In the genomic region with DNA sequence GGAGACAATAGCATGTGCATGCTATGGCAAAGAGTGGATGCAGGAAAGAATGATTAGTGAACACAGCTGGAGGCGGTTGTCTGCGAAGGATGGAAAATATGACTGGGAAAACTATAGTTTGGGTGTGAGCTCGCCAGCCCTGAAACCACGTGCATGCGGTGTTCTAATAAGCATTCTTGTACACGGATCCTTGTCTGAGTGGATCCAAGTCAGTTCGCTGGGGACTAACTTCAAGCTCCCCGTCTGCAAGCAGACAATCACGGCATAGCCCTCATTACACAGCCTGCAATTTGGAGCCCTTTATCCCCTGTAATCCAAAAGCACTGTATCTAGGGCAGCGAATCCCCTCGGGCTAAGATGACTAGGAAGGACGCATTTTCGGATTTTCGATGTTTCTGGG, we compare ENCODE assay signal across 15 mouse cellular contexts.
DNase-seq lines count a peak whose midpoint lies in the region; ATAC-seq and TF ChIP-seq lines count a peak whose summit lies in the region.
"Had no signal": no experiment of that assay in that cellular context is flagged by ENCODE, and none has a peak within 500 bp of the region (broad histone marks: within the 10 kb centered on the region; RNA-seq: fewer than 3 reads in every experiment).

No protein-coding gene starts in this region.

- no peaks in the 10 kb centered on the region for H3K9me3 ChIP-seq in limb, embryonic 10.5 days (replicated peaks)
- no peaks in the 10 kb centered on the region for H3K9me3 ChIP-seq in intestine, embryonic 15.5 days
- H3K9me3 ChIP-seq: liver, embryonic 12.5 days; stomach, embryonic 15.5 days had no signal

- TF ChIP-seq POLR2A in brain, embryonic 14.5 days (IDR thresholded peaks at IDR 0.05; ENCODE audit: borderline replicate concordance, extremely low read depth, insufficient read depth, insufficient read length, poor library complexity, severe bottlenecking): no peak

- no peaks in the 10 kb centered on the region for H3K27me3 ChIP-seq in limb, embryonic 10.5 days (ENCODE audit: low read depth, poor library complexity, severe bottlenecking)
- no peaks in the 10 kb centered on the region for H3K27me3 ChIP-seq in intestine, embryonic 15.5 days (replicated peaks)
- H3K27me3 ChIP-seq: liver, embryonic 12.5 days; stomach, embryonic 15.5 days had no signal

- no peak overlapping the region for H3K9ac ChIP-seq in intestine, embryonic 15.5 days
- H3K9ac ChIP-seq: liver, embryonic 12.5 days; stomach, embryonic 15.5 days had no signal

- no peak for ATAC-seq in intestine, embryonic 15.5 days
- ATAC-seq: liver, embryonic 12.5 days; lung, postnatal 0 days had no signal

- DNase-seq in gastrocnemius, adult 2 months: no peak
- DNase-seq in gastrocnemius, postnatal 36 days: no peak
- peak; percentile 47 for DNase-seq in brain, embryonic 14.5 days (ENCODE audit: low read depth)
- DNase-seq in limb, embryonic 10.5 days (ENCODE audit: low spot score): no peak
- peak; percentile 45 for DNase-seq in retina, adult 2 months (ENCODE audit: low read depth, low spot score)
- DNase-seq in yolk sac, embryonic 10.5 days (ENCODE audit: low spot score): no peak
- DNase-seq in left cerebral cortex, postnatal 25 days (ENCODE audit: low spot score in 2 of 2): no peak
- DNase-seq: adrenal gland, adult 8-10 months; cerebellum, postnatal 36 days had no signal

- peaks cover 38% of the 10 kb centered on the region for H3K4me1 ChIP-seq in limb, embryonic 10.5 days
- no peaks in the 10 kb centered on the region for H3K4me1 ChIP-seq in intestine, embryonic 15.5 days (replicated peaks)
- H3K4me1 ChIP-seq: liver, embryonic 12.5 days; stomach, embryonic 15.5 days had no signal

- 83% methylated on average over 14 of the region's 14 CpGs for WGBS in limb, embryonic 10.5 days
- WGBS in intestine, embryonic 15.5 days: 81% methylated on average over 14 of the region's 14 CpGs

- H3K4me2 ChIP-seq in intestine, embryonic 15.5 days (replicated peaks): no peak overlapping the region
- H3K4me2 ChIP-seq: liver, embryonic 12.5 days; stomach, embryonic 15.5 days had no signal

- peak overlapping the region; percentile 23 for H3K4me3 ChIP-seq in gastrocnemius, adult 2 months
- H3K4me3 ChIP-seq in limb, embryonic 10.5 days: no peak overlapping the region
- H3K4me3 ChIP-seq in intestine, embryonic 15.5 days (replicated peaks): no peak overlapping the region
- H3K4me3 ChIP-seq: layer of hippocampus, adult 2 months; left cerebral cortex, adult 2 months; liver, embryonic 12.5 days; stomach, embryonic 15.5 days had no signal

- no peak for TF ChIP-seq CTCF in gastrocnemius, adult 2 months (IDR thresholded peaks at IDR 0.05)
- TF ChIP-seq CTCF in brain, embryonic 14.5 days (IDR thresholded peaks at IDR 0.05; ENCODE audit: borderline replicate concordance, extremely low read depth, insufficient read depth, insufficient read length): no peak

- no peaks in the 10 kb centered on the region for H3K36me3 ChIP-seq in limb, embryonic 10.5 days
- H3K36me3 ChIP-seq in intestine, embryonic 15.5 days: no peaks in the 10 kb centered on the region
- H3K36me3 ChIP-seq: liver, embryonic 12.5 days; stomach, embryonic 15.5 days had no signal

- no peak overlapping the region for H3K27ac ChIP-seq in gastrocnemius, adult 2 months
- H3K27ac ChIP-seq in limb, embryonic 10.5 days: peak overlapping the region; percentile 63; the same call in 1 of the 2 replicates
- no peak overlapping the region for H3K27ac ChIP-seq in intestine, embryonic 15.5 days
- H3K27ac ChIP-seq: layer of hippocampus, adult 2 months; left cerebral cortex, adult 2 months; liver, embryonic 12.5 days; stomach, embryonic 15.5 days had no signal

- intact Hi-C loops in gastrocnemius, adult 2 months (cut with DNase I): no loop called here
- intact Hi-C loops in gastrocnemius, postnatal 36 days (cut with DNase I): no loop called here
- intact Hi-C loops in left cerebral cortex, postnatal 25 days (cut with DNase I): no loop called here

Comparison
In these comparisons a context has a peak if more than half of its experiments do, and no peak if none do; other contexts are left out.
1. DNase-seq: peak in brain, embryonic 14.5 days (single experiment) and retina, adult 2 months (single experiment); none in gastrocnemius, adult 2 months (single experiment), gastrocnemius, postnatal 36 days (0 of 2), limb, embryonic 10.5 days (single experiment), yolk sac, embryonic 10.5 days (single experiment) and left cerebral cortex, postnatal 25 days (0 of 2).